Mouse (Mus musculus) embryonic stem cell, embryonic (primary cell): Measurements from ENCODE around the gene Meis1.

ENCODE experiments used
- CTCF ChIA-PET, 4 experiments: fragments of 300-600 bp in 2 of 4; fragments of 350-600 bp in 2 of 4; sonication (Branson Sonifier 250); formaldehyde crosslinking; loops; one replicate each; lab custom pipeline; 2022; ENCODE audit warnings: inconsistent platforms in 2 of 4; lab: Charles Lee
- POLR2A ChIA-PET, 4 experiments: fragments of 300-600 bp in 2 of 4; fragments of 350-600 bp in 2 of 4; sonication (Branson Sonifier 250); formaldehyde crosslinking; loops; one replicate each; lab custom pipeline; 2022; ENCODE audit warnings: antibody characterized with exemption in 4 of 4, inconsistent platforms in 1 of 4; lab: Charles Lee

The Meis1 gene

GRCm38 (mm10) chr11:19007068-19007467 is 11.7 kb downstream of the Meis1 start:
- CTCF ChIA-PET, result interaction anchor here in 1 of 4 experiments (1.0 kb wide), 1 partner anchor 130 kb away, joined by 3 read pairs; no protein-coding TSS in a partner anchor
- POLR2A ChIA-PET, result interaction anchor here in 1 of 4 experiments (1.8 kb wide), 1 partner anchor 13 kb away, joined by 8 read pairs; no protein-coding TSS in a partner anchor

- POLR2A ChIA-PET, result interaction anchor here in 1 of 4 experiments (1.1 to 1.8 kb wide), 2 partner anchors 14 to 37 kb away, joined by 3 to 8 read pairs; no protein-coding TSS in a partner anchor
- CTCF ChIA-PET, result no interaction called here
These were observed 12.7 kb downstream of the Meis1 start for GRCm38 (mm10) chr11:19005913-19006693.

GRCm38 (mm10) chr11:19005007-19005912 is 13.5 kb downstream of the Meis1 start:
- ChIA-PET CTCF (no interaction called here), POLR2A (interaction anchor here in 1 of 4 experiments (1.1 kb wide), 1 partner anchor 37 kb away, joined by 3 read pairs; no protein-coding TSS in a partner anchor)

- POLR2A ChIA-PET, result no interaction called here
These were observed 15.7 kb downstream of the Meis1 start for GRCm38 (mm10) chr11:19003066-19003465.

GRCm38 (mm10) chr11:18996767-18997166 is 22.0 kb downstream of the Meis1 start:
- CTCF ChIA-PET, result no interaction called here
- POLR2A ChIA-PET, result interaction anchor here in 1 of 4 experiments (0.6 kb wide), 1 partner anchor 18 kb away, joined by 4 read pairs; no protein-coding TSS in a partner anchor

More at GRCm38 (mm10) chr11:19003066-19003465, 15.7 kb downstream of the Meis1 start:
- CTCF ChIA-PET, result no interaction called here

- ChIA-PET CTCF (interaction anchor here in 1 of 4 experiments (0.7 kb wide), 1 partner anchor 14 kb away, joined by 4 read pairs; no protein-coding TSS in a partner anchor), POLR2A (interaction anchor here in 1 of 4 experiments (0.6 kb wide), 1 partner anchor 19 kb away, joined by 4 read pairs; no protein-coding TSS in a partner anchor)
These were observed 22.5 kb downstream of the Meis1 start for GRCm38 (mm10) chr11:18996289-18996688.

- ChIA-PET CTCF (interaction anchor here in 1 of 4 experiments (0.7 kb wide), 1 partner anchor 20 kb away, joined by 22 read pairs; no protein-coding TSS in a partner anchor), POLR2A (no interaction called here)
These were observed 26.0 kb downstream of the Meis1 start for GRCm38 (mm10) chr11:18992796-18993195.

- ChIA-PET CTCF (no interaction called here), POLR2A (no interaction called here)
These were observed 28.5 kb downstream of the Meis1 start for GRCm38 (mm10) chr11:18990244-18990677.

- ChIA-PET POLR2A (no interaction called here), CTCF (no interaction called here)
These were observed 29.0 kb downstream of the Meis1 start for GRCm38 (mm10) chr11:18989669-18990243.

- CTCF ChIA-PET, result no interaction called here
These were observed 30.0 kb downstream of the Meis1 start for GRCm38 (mm10) chr11:18988637-18989263.

GRCm38 (mm10) chr11:18983813-18984212 is 35.0 kb downstream of the Meis1 start:
- POLR2A ChIA-PET, result no interaction called here
- CTCF ChIA-PET, result no interaction called here

More at GRCm38 (mm10) chr11:18988637-18989263, 30.0 kb downstream of the Meis1 start:
- POLR2A ChIA-PET, result interaction anchor here in 2 of 4 experiments (0.5 to 0.6 kb wide), 2 partner anchors 429 to 1791 kb away, joined by 3 read pairs; no protein-coding TSS in a partner anchor

- ChIA-PET POLR2A (no interaction called here), CTCF (no interaction called here)
These were observed 35.5 kb downstream of the Meis1 start for GRCm38 (mm10) chr11:18983294-18983693.

GRCm38 (mm10) chr11:18982331-18982730 is 36.5 kb downstream of the Meis1 start:
- CTCF ChIA-PET, result interaction anchor here in 1 of 4 experiments (0.5 kb wide), 1 partner anchor 14 kb away, joined by 4 read pairs; no protein-coding TSS in a partner anchor
- POLR2A ChIA-PET, result no interaction called here

GRCm38 (mm10) chr11:18981367-18981766 is 37.4 kb downstream of the Meis1 start:
- CTCF ChIA-PET, result no interaction called here
- POLR2A ChIA-PET, result interaction anchor here in 1 of 4 experiments (0.5 kb wide), 1 partner anchor 213 kb away, joined by 4 read pairs; no protein-coding TSS in a partner anchor

- CTCF ChIA-PET, result no interaction called here
- POLR2A ChIA-PET, result interaction anchor here in 2 of 4 experiments (0.7 to 0.8 kb wide), 2 partner anchors 22 to 24 kb away, joined by 4 read pairs; no protein-coding TSS in a partner anchor
These were observed 38.2 kb downstream of the Meis1 start for GRCm38 (mm10) chr11:18980615-18981014.

- POLR2A ChIA-PET, result no interaction called here
- CTCF ChIA-PET, result no interaction called here
These were observed 43.7 kb downstream of the Meis1 start for GRCm38 (mm10) chr11:18975087-18975486.

GRCm38 (mm10) chr11:18973808-18974207 is 45.0 kb downstream of the Meis1 start:
- ChIA-PET CTCF (no interaction called here), POLR2A (no interaction called here)

- POLR2A ChIA-PET, result no interaction called here
- CTCF ChIA-PET, result interaction anchor here in 1 of 4 experiments (0.6 kb wide), 1 partner anchor 20 kb away, joined by 22 read pairs; no protein-coding TSS in a partner anchor
These were observed 45.8 kb downstream of the Meis1 start for GRCm38 (mm10) chr11:18972968-18973367.
